Mouse (Mus musculus) testis, adult 2 months (tissue): ENCODE measurements around the gene Ccpg1os.

Experiments
- CTCF ChIP-seq: fragments of 200-500 bp; IDR thresholded peaks from 2 replicates; pipeline ENCODE4 v1.5.1; 2012; ENCODE audit warnings: low read depth, mild to moderate bottlenecking, inconsistent platforms, low read length, moderate library complexity; ENCODE audit not compliant: control insufficient read depth, insufficient read depth, insufficient replicate concordance
- POLR2A ChIP-seq: fragments of 200-500 bp; IDR thresholded peaks from 2 replicates; pipeline ENCODE4 v1.6.1; 2012; ENCODE audit warnings: low read depth, mild to moderate bottlenecking, inconsistent platforms, low read length, moderate library complexity; ENCODE audit not compliant: control insufficient read depth

- no peak for TF ChIP-seq CTCF
- no peak for TF ChIP-seq POLR2A
These were observed 11.6 kb upstream of the Ccpg1os start for GRCm38 (mm10) chr9:72996806-72997205.
